Mouse (Mus musculus) midbrain, embryonic 10.5 days (tissue): ENCODE measurements around the gene Rxfp4. TPM values are rescaled to one million over a fixed set of nuclear protein-coding genes. Genes with fewer than 3 reads are reported as not detected.

ENCODE experiments used
- DNase-seq: peaks from one replicate; pipeline ENCODE4 v3.0.0-alpha.2; 2017; ENCODE audit warnings: low spot score
- H3K27ac ChIP-seq: fragments of 300-500 bp; sonication (generic); replicated peaks from 2 replicates; pipeline ENCODE4 v1.5.1; 2016; ENCODE audit warnings: mild to moderate bottlenecking
- H3K27me3 ChIP-seq: fragments of 300-500 bp; sonication (generic); 2 replicates; pipeline ENCODE4 v1.6.1; 2016; ENCODE audit warnings: low read depth, mild to moderate bottlenecking; ENCODE audit not compliant: poor library complexity, severe bottlenecking
- H3K36me3 ChIP-seq: fragments of 300-500 bp; sonication (generic); 2 replicates; pipeline ENCODE4 v1.6.1; 2016; ENCODE audit warnings: mild to moderate bottlenecking, moderate library complexity
- H3K4me1 ChIP-seq: fragments of 300-500 bp; sonication (generic); 2 replicates; pipeline ENCODE4 v1.6.1; 2016
- H3K4me3 ChIP-seq: fragments of 300-500 bp; sonication (generic); 2 replicates; pipeline ENCODE4 v1.5.1; 2016; ENCODE audit warnings: mild to moderate bottlenecking, moderate library complexity
- H3K9me3 ChIP-seq: fragments of 300-500 bp; sonication (generic); replicated peaks from 2 replicates; pipeline ENCODE4 v1.6.1; 2016; ENCODE audit warnings: mild to moderate bottlenecking
- WGBS: fragments of 180-500 bp; shearing (Covaris S2); methylation state at CpG from one replicate; pipeline ENCODE4 v1.1.7; 2016; 5-methylcytosine and 5-hydroxymethylcytosine counted together
- polyA plus RNA-seq: library from polyadenylated mRNA; unstranded; fragments of >200 nt; fragmentation: Nextera tagmentation; extraction: Ambion mirVana; gene quantifications from 2 replicates; pipeline ENCODE4 v1.2.1, GENCODE M21; 2016

The Rxfp4 gene
- polyA plus RNA-seq, 1 experiment from 2014 or later: not detected

DNA sequence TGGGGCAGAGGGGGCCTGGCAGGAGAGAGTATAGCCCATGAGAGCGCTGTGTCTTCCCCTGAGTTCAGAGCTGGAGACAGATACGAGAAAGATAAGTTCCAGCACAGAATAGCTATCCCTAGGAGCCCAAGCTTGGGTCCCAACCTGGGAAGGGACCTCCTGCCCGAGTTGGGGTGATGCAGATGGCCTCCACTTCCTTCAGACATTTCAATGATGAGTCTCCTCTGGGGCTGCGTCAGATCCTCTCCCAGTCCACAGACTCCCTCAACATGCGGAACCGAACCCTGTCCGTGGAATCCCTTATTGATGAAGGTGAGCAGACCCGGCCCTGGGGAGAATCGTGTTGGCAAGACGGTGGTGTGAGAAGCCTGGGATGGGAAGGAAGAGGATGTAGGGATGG is 19.9 kb downstream of the Rxfp4 start:
- H3K4me1 ChIP-seq: peaks cover 26% of the 10 kb centered on the region
- peaks cover 99% of the 10 kb centered on the region for H3K36me3 ChIP-seq
- no peaks in the 10 kb centered on the region for H3K27me3 ChIP-seq
- WGBS: 97% methylated on average over 10 of the region's 10 CpGs
- no peak overlapping the region for H3K27ac ChIP-seq
- H3K4me3 ChIP-seq: no peak overlapping the region
- no peaks in the 10 kb centered on the region for H3K9me3 ChIP-seq
- no peak for DNase-seq

DNA sequence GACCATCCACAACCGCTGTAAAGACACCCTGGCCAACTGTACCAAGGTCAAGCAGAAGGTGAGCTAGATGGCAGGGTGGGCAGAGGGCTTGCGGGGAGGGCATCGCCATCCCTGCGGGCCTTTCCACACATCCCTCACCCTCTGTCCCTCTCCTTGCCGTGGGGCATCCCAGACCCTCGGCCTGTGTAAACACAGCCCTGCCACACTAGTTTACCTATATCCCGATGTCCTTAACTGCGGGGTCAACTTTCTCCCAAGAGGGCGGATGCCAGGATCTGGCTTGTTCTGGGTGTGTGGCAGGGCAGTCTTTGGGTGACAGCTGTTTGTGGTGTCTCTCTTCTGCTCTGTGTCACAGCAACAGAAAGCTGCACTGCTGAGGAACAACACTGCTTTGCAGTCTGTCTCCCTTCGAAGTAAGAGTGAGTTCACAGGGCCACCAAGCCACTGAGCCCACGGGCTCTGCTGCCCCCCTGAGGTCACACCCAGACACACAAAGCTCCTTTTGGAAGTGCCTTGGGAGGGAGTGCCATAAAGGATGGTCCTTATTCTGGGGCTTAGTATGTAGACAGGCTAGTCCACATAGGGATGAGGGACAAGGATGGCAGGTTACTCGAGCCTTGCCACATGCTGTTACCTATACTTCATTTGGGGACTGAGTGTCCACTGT is 20.9 kb downstream of the Rxfp4 start:
- peaks cover 33% of the 10 kb centered on the region for H3K4me1 ChIP-seq
- peak; percentile 37 for DNase-seq
- no peak overlapping the region for H3K27ac ChIP-seq
- H3K9me3 ChIP-seq: no peaks in the 10 kb centered on the region
- H3K4me3 ChIP-seq: no peak overlapping the region
- 82% methylated on average over 12 of the region's 12 CpGs for WGBS
- peaks cover 97% of the 10 kb centered on the region for H3K36me3 ChIP-seq
- H3K27me3 ChIP-seq: no peaks in the 10 kb centered on the region

DNA sequence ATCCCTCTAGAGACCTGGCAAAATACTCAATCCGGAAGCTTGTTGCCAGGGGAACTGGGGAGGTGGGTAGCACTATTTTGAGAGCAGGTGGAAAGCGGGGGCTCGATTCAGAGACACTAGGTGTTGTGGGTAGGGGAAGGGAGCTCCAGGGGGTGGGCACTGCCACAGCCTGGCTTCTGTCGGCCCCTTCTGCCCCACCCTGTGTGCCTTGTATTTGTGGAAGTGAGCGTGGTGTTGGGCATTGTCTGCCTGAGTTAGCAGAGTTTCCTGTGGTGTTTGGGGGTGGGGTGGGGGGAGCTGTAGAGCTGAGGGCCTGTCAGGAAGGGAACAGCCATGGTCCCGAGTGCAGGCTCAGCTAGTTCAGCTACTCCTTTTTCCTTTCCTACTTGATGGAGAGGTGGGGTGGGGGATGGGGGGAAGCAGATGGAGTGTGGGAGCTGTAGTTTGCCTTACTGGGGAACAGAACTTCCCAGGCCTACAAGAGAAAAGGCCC is 22.0 kb downstream of the Rxfp4 start:
- WGBS: 66% methylated on average over 6 of the region's 6 CpGs
- H3K27ac ChIP-seq: no peak overlapping the region
- peaks cover 44% of the 10 kb centered on the region for H3K4me1 ChIP-seq
- H3K4me3 ChIP-seq: no peak overlapping the region
- no peaks in the 10 kb centered on the region for H3K9me3 ChIP-seq
- no peaks in the 10 kb centered on the region for H3K27me3 ChIP-seq
- peaks cover 96% of the 10 kb centered on the region for H3K36me3 ChIP-seq
- no peak for DNase-seq

GRCm38 (mm10) chr3:88630018-88630417 is 22.9 kb downstream of the Rxfp4 start:
- H3K4me1 ChIP-seq: peaks cover 53% of the 10 kb centered on the region
- H3K4me3 ChIP-seq: 0 out of 2 replicates have a peak overlapping the region, but pooled peaks have one; percentile 5
- DNase-seq: no peak
- no peak overlapping the region for H3K27ac ChIP-seq
- H3K36me3 ChIP-seq: peaks cover 96% of the 10 kb centered on the region
- WGBS: 80% methylated on average over 9 of the region's 9 CpGs
- no peaks in the 10 kb centered on the region for H3K9me3 ChIP-seq
- no peaks in the 10 kb centered on the region for H3K27me3 ChIP-seq

GRCm38 (mm10) chr3:88629244-88629643 is 23.7 kb downstream of the Rxfp4 start:
- Histone ChIP-seq H3K27me3 (no peaks in the 10 kb centered on the region), H3K36me3 (peaks cover 96% of the 10 kb centered on the region), H3K27ac (peak overlapping the region; percentile 28; the same call in 1 of the 2 replicates), H3K4me3 (0 out of 2 replicates have a peak overlapping the region, but pooled peaks have one; percentile 1), H3K9me3 (no peaks in the 10 kb centered on the region), H3K4me1 (peaks cover 61% of the 10 kb centered on the region)
- DNase-seq: no peak
- WGBS: 83% methylated on average over 13 of the region's 13 CpGs

DNA sequence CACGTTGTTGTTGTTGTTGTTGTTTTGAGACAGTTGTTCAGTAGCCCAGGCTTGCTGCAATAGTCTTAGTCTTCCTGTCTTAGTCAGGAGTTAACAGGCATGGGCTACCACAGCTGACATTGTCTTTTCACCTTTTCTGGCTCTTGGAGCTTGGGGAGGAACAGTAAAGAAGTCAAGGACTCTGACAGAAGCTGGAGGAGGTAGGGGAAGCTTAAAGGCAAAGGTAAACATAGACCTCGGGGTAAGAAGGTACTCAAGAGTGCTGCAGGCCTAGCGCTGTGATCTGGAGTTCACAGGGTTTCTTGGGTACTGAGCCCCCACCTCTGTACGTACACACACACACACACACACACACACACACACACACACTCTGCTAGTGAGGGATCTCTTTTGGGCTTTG is 24.2 kb downstream of the Rxfp4 start:
- no peak for DNase-seq
- Histone ChIP-seq H3K36me3 (peaks cover 92% of the 10 kb centered on the region), H3K4me3 (0 out of 2 replicates have a peak overlapping the region, but pooled peaks have one; percentile 1), H3K27ac (peak overlapping the region; percentile 28; the same call in 1 of the 2 replicates), H3K9me3 (no peaks in the 10 kb centered on the region), H3K4me1 (peaks cover 66% of the 10 kb centered on the region), H3K27me3 (no peaks in the 10 kb centered on the region)
- WGBS: 80% methylated on average over 4 of the region's 4 CpGs

GRCm38 (mm10) chr3:88627535-88627934 is 25.4 kb downstream of the Rxfp4 start:
- WGBS: 88% methylated on average over 2 of the region's 2 CpGs

DNA sequence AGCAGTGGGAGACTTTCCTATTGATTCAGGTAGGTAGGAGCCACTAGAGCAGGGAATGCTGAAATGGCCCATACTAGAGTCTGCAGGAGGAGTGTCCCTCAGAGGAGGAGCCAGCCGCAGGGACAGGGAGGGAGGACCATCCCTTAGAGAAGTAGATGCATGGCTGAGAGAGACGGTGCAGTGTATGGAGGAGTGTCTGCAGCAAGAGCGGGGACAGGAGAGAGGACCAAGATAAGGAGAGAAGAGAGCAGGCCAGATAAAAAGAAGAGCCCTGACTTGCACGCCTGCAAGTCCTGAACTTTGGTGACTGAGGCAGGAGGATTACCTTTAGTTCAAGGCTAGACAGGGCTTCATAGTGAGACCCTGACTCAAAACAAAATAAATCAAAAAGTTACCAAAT is 25.8 kb downstream of the Rxfp4 start:
- H3K27ac ChIP-seq: no peak overlapping the region; the same call in 1 of the 2 replicates
- no peaks in the 10 kb centered on the region for H3K27me3 ChIP-seq
- no peak overlapping the region for H3K4me3 ChIP-seq
- 75% methylated on average over 4 of the region's 4 CpGs for WGBS
- no peaks in the 10 kb centered on the region for H3K9me3 ChIP-seq
- peaks cover 76% of the 10 kb centered on the region for H3K36me3 ChIP-seq
- no peak for DNase-seq
- peaks cover 82% of the 10 kb centered on the region for H3K4me1 ChIP-seq

More at GRCm38 (mm10) chr3:88627535-88627934, 25.4 kb downstream of the Rxfp4 start:
- no peaks in the 10 kb centered on the region for H3K9me3 ChIP-seq
- H3K27ac ChIP-seq: no peak overlapping the region
- H3K4me3 ChIP-seq: no peak overlapping the region
- peaks cover 80% of the 10 kb centered on the region for H3K36me3 ChIP-seq
- H3K27me3 ChIP-seq: no peaks in the 10 kb centered on the region
- no peak for DNase-seq
- peaks cover 78% of the 10 kb centered on the region for H3K4me1 ChIP-seq

GRCm38 (mm10) chr3:88626316-88626715 is 26.6 kb downstream of the Rxfp4 start:
- 88% methylated on average over 7 of the region's 7 CpGs for WGBS
- Histone ChIP-seq H3K36me3 (peaks cover 68% of the 10 kb centered on the region), H3K4me1 (peaks cover 82% of the 10 kb centered on the region), H3K9me3 (no peaks in the 10 kb centered on the region), H3K27ac (0 out of 2 replicates have a peak overlapping the region, but pooled peaks have one; percentile 33), H3K4me3 (peak overlapping the region; percentile 18; the same call in 1 of the 2 replicates), H3K27me3 (no peaks in the 10 kb centered on the region)
- DNase-seq: no peak

DNA sequence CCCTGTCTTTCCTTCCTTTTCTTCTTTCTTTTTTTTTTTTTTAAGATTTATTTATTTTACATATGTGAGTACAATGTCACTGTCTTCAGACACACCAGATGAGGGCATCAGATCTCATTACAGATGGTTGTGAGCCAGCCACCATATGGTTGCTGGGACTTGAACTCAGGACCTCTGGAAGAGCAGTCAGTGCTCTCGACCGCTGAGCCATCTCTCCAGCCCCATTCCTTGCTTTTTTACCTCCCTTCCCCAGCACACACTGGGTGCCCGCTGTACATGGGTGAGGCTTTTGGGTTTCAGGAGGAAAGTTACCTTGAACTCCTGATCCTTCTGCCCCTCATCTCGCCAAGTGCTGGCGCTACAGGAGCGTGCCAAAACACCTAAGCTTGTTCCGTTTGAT is 27.4 kb downstream of the Rxfp4 start:
- 0 out of 2 replicates have a peak, but pooled peaks cover under 1% of the 10 kb centered on the region for H3K27me3 ChIP-seq
- H3K4me1 ChIP-seq: peaks cover 83% of the 10 kb centered on the region
- peaks cover 60% of the 10 kb centered on the region for H3K36me3 ChIP-seq
- 94% methylated on average over 7 of the region's 7 CpGs for WGBS
- peak overlapping the region; percentile 98; the same call in 1 of the 2 replicates for H3K27ac ChIP-seq
- DNase-seq: no peak
- H3K4me3 ChIP-seq: peak overlapping the region; percentile 82; the same call in 1 of the 2 replicates
- H3K9me3 ChIP-seq: no peaks in the 10 kb centered on the region

GRCm38 (mm10) chr3:88624951-88625350 is 28.0 kb downstream of the Rxfp4 start:
- H3K4me1 ChIP-seq: peaks cover 83% of the 10 kb centered on the region
- H3K27ac ChIP-seq: peak overlapping the region; percentile 98
- peak overlapping the region; percentile 82 for H3K4me3 ChIP-seq
- 0 out of 2 replicates have a peak, but pooled peaks cover 4% of the 10 kb centered on the region for H3K27me3 ChIP-seq
- no peaks in the 10 kb centered on the region for H3K9me3 ChIP-seq
- peaks cover 54% of the 10 kb centered on the region for H3K36me3 ChIP-seq
- DNase-seq: no peak
- 55% methylated on average over 2 of the region's 2 CpGs for WGBS

GRCm38 (mm10) chr3:88624324-88624723 is 28.6 kb downstream of the Rxfp4 start:
- peaks cover 85% of the 10 kb centered on the region for H3K4me1 ChIP-seq
- no peaks in the 10 kb centered on the region for H3K9me3 ChIP-seq
- 0 out of 2 replicates have a peak, but pooled peaks cover 4% of the 10 kb centered on the region for H3K27me3 ChIP-seq
- no peak for DNase-seq
- WGBS: 39% methylated on average over 4 of the region's 4 CpGs
- peak overlapping the region; percentile 82 for H3K4me3 ChIP-seq
- peak overlapping the region; percentile 98 for H3K27ac ChIP-seq
- peaks cover 48% of the 10 kb centered on the region for H3K36me3 ChIP-seq
